Mouse (Mus musculus) regulatory T cell (primary cell): ENCODE data around the gene Ssbp4.
"Not testable (repeated sequence)": the region's sequence is repeated elsewhere in the genome, so short reads cannot be mapped to it uniquely, and the experiment has no call there.

Experiments used
- in situ Hi-C: fragments of 300-600 bp; cut with MboI, MseI; formaldehyde crosslinking; loops from one replicate; pipeline ENCODE4 v1.15.1; 2025; ENCODE audit warnings: high pct_unique_total_duplicates

Gene Ssbp4

GRCm38 (mm10) chr8:70593173-70593572 is 15.5 kb downstream of the Ssbp4 start:
- in situ Hi-C loops: no loop called here

DNA sequence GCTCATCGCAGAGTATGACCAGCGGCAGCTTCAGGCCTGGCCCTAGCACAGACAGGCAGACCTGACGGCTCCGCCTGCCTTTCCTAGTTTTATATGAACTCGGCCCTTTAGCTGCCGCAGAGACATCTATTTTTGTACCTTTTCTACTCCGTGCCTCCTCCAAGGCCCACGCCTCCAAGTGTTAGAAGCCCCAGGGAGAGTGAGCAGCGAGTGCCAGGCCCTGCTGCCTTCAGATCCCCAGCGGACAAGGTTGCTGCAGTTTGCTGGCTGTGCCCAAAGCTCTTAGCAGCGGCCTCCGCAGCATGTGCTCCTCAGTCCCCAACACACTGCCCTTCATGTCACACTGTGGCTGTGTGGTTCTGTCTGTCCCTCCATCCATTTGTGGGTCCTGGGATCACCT is 17.1 kb downstream of the Ssbp4 start:
- in situ Hi-C loops: no loop called here

DNA sequence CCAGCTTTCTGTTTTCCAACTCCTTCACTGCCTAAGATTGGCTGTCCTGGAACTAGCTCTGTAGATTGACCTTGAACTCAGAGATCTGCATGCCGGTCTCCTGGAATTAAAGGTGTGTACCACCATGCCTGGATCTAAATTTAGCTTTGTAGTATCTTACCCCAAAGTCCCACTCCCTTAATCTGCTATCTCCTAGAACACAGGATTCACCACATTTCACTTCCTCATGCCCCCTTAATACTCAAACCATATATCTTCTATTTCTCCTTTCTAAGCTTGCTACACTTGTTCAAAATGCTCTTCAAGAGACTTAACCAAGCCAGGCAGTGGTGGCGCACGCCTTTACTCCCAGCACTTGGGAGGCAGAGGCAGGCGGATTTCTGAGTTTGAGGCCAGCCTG is 20.7 kb downstream of the Ssbp4 start:
- in situ Hi-C loops: not testable (repeated sequence)

DNA sequence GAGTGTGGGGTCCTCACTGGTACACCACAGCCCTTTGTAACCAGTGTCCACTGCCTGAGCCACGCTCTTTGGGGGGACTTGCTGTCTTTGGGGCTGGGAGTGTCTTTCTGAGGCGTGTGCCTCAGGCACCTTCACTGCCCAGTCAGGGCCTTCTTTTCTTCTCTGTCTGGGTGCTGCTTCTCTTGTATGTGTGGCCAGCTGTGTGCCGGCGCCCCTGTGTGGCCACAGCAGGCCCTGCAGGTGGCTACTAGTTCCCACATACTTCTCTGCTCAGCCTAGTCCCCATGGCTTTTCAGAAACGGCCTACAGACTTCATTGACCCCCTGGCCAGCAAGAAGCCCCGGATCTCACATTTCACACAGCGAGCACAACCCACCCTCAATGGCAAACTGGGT is 23.4 kb downstream of the Ssbp4 start:
- in situ Hi-C loops: no loop called here

DNA sequence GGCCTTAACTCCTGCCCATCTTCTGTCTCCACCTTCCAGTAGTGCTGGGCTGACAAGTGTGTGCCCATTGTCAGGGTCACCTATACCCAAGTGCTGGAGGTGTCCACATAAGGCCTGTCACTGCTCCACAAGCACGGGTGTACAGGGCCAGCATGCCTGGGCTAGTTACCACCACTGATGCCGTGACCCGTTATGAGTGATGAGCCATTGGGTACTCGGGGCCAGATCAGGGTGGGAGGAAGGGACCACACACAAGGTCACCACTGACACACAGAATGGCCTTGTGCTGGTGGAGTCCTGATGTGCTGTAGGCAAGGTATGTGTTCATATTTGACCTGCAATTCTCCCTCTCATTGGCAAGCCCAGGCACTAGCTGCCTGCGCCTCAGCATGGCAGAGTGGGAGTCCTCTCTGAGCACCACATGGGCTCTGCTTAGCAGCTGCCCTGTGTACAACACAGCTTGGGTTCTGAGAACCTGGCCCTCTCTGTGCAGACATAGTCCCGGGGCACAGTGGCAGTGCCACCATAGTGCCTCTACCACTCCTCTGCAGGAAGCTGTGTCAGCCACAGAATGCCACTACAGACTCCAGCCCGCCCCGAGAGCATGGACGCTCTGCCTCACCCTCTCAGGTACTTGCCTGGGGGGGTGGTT is 23.9 kb downstream of the Ssbp4 start:
- in situ Hi-C loops: no loop called here

GRCm38 (mm10) chr8:70583476-70584387 is 24.9 kb downstream of the Ssbp4 start:
- in situ Hi-C loops: no loop called here

- in situ Hi-C loops: no loop called here
These were observed 31.5 kb downstream of the Ssbp4 start for GRCm38 (mm10) chr8:70577207-70577606.

GRCm38 (mm10) chr8:70574915-70575314 is 33.8 kb downstream of the Ssbp4 start:
- in situ Hi-C loops: no loop called here

DNA sequence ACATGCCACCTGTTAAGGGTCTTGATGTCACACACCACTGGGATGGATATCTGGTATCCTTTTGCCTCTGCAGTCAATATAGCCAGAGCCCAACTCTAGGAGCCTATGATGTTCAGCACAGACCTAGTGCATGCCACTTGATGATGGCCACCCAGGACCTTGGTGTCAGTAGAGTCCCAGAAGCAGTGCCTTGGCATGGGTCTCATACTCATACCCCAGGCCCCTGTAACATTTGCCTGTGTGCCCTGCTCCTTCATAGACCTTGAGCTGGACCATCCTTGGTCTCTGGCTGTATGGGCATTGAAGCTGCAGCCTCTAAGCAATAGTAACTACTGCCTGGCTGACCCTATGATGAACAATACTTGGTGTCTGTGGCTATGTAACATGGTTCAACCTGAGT is 34.4 kb downstream of the Ssbp4 start:
- in situ Hi-C loops: no loop called here

DNA sequence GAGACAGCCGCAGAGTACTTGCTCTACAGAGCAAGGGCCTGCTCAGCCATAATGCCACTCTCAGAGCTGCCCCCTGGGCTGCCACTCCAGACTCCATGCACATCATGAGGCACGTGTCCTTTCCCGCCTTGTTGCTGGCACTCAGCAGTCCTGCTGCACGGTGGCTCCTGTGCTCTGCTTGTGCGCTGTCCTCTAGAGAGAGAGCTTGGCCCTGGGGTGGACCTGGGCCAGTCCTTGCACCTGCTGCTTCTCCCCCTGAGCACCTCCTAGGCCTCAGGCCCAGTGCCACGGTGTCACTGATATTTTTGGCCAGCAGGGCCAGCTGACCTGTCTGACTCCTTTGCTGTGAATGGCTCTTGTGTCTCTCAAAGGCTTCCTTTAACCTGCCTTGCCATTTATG is 37.7 kb downstream of the Ssbp4 start:
- in situ Hi-C loops: no loop called here

DNA sequence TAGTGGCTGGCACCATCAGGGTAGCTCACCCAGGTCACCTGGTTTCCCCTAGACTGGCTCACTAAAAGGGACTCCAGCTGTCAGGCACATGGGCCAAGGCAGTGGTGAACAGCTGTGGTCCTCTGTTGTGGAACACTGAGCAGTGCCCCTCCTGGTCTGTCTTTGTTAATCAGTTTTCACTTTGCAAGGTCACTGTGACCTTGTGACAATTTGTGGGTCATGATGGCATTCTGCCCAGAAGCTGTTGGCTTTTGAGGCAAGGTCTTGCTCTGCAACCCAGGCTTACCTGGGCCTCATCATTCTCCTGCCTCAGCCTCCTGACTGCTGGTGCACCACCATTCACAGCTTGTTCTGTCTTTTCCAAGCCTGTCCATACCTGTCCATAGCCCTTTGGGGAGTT is 38.3 kb downstream of the Ssbp4 start:
- in situ Hi-C loops: no loop called here

DNA sequence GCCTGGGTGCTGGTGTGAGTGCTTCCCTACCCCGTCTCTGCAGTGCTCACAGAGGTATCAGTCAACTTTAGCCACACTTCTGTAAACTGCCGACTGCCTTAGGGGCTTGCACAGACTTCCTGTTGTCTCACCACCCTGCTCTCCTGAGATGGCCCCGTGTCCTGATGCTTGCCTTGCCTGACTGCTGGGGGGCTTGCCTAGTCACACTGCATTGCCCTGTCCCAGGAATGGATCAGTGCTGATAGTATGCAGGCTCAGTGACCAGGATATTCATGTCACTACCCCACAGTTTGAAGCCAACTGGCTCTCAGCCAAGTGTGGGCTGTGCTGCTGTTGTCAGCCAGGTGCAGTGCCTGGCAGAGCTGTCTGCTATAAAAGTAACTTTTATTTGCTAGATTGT is 43.1 kb downstream of the Ssbp4 start:
- in situ Hi-C loops: no loop called here

GRCm38 (mm10) chr8:70564696-70565235 is 43.9 kb downstream of the Ssbp4 start:
- in situ Hi-C loops: no loop called here

DNA sequence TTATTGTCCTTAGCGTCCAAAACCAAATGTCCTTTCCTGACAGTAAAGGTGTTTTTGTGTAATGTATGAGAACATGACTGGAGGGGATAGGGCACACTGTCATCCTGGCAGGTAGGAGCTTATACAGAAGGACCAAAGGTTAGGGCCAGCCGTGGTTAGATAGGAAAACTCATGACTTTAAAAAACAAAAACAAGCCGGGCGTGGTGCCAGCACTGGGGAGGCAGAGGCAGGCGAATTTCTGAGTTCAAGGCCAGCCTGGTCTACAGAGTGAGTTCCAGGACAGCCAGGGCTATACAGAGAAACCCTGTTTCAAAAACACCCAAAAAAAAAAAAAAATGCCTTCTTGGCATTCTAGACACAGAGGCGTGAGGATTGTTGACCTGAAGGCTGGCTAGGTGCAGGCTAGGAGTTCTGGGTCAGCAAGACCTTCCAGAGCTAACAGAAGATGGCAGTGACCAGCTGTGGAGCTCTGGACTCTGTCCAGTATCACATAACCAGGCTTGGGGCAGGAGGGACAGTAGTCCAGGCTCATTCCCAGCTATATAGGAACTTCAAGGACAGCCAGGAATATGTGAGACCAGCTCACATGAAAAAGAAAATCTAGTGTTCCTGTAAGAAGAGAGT is 44.8 kb downstream of the Ssbp4 start:
- in situ Hi-C loops: no loop called here

- in situ Hi-C loops: no loop called here
These were observed 45.9 kb downstream of the Ssbp4 start for GRCm38 (mm10) chr8:70562802-70563201.

- in situ Hi-C loops: no loop called here
These were observed 46.7 kb downstream of the Ssbp4 start for GRCm38 (mm10) chr8:70561809-70562535.

DNA sequence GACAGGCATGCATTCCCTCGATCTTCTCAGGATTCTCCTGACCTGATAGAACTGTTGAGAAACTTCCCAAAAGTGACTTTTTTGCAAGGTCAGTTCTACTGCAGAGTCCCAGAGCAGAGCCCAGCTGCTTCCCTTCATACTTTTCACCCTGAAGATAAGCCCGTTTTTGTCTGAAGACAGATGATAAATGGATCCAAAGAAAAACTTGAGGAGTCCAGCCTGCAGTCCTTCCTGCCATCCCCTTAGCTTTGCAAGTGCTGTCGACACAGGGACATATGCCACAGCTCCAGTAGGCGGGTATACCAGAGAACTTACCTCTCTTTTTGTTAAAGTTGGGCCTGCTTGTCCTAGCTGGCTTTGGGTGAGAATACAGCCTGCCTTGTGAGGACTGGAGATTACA is 47.3 kb downstream of the Ssbp4 start:
- in situ Hi-C loops: no loop called here

GRCm38 (mm10) chr8:70560564-70560963 is 48.1 kb downstream of the Ssbp4 start:
- in situ Hi-C loops: no loop called here

GRCm38 (mm10) chr8:70560096-70560495 is 48.6 kb downstream of the Ssbp4 start:
- in situ Hi-C loops: no loop called here

DNA sequence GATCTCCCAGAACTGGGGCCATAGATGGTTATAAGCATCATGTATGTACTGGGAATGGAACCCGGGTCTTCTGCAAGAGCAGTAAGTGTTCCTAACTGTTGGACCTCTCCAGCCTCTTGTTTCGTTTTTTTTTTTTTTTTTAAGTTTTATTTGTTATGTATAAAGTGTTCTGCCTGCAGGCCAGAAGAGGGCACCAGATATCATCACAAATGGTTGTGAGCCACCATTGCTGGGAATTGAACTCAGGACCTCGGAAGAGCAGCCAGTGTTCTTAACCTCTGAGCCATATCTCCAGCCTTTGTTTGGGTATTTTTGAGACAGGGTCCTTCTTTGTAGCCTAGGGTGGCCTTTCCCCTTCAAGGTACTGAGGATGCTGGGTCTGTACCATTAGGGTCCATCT is 49.7 kb downstream of the Ssbp4 start:
- in situ Hi-C loops: no loop called here

- in situ Hi-C loops: no loop called here
These were observed 50.3 kb downstream of the Ssbp4 start for GRCm38 (mm10) chr8:70558334-70558733.
